Mouse (Mus musculus) stomach, postnatal 0 days (tissue): ENCODE data around the gene Aph1a. TPM values are rescaled to one million over a fixed set of nuclear protein-coding genes. Genes with fewer than 3 reads are reported as not detected.
"Not testable (repeated sequence)": the region's sequence is repeated elsewhere in the genome, so short reads cannot be mapped to it uniquely, and the experiment has no call there.

Experiments used
- ATAC-seq: fragments of 200-750 bp; cut with Nextera tagmentation; 2 replicates; pipeline ENCODE4 v1.8.0; 2017; ENCODE audit not compliant: low FRiP score, low TSS enrichment
- DNase-seq: peaks from one replicate; pipeline ENCODE4 v3.0.0-alpha.2; 2016; ENCODE audit warnings: low spot score
- H3K27ac ChIP-seq: fragments of 300-500 bp; sonication (generic); replicated peaks from 2 replicates; pipeline ENCODE4 v1.5.1; 2014; ENCODE audit warnings: mild to moderate bottlenecking, control low read depth
- H3K27me3 ChIP-seq: fragments of 300-500 bp; sonication (generic); 2 replicates; pipeline ENCODE4 v1.6.1; 2014; ENCODE audit warnings: low read length; ENCODE audit not compliant: control insufficient read depth, insufficient read depth
- H3K36me3 ChIP-seq: fragments of 300-500 bp; sonication (generic); 2 replicates; pipeline ENCODE4 v1.6.1; 2014; ENCODE audit warnings: low read length, mixed read lengths; ENCODE audit not compliant: control insufficient read depth, insufficient read depth
- H3K4me1 ChIP-seq: fragments of 300-500 bp; sonication (generic); replicated peaks from 2 replicates; pipeline ENCODE4 v1.6.1; 2014; ENCODE audit warnings: antibody characterized with exemption; ENCODE audit not compliant: control insufficient read depth, insufficient read depth
- H3K4me2 ChIP-seq: fragments of 300-500 bp; sonication (generic); replicated peaks from 2 replicates; pipeline ENCODE4 v1.6.1; 2014; ENCODE audit warnings: low read depth, mild to moderate bottlenecking, control low read depth, moderate library complexity
- H3K4me3 ChIP-seq: fragments of 300-500 bp; sonication (generic); 2 replicates; pipeline ENCODE4 v1.5.1; 2014; ENCODE audit warnings: low read depth, low read length, control low read depth
- H3K9ac ChIP-seq: fragments of 300-500 bp; sonication (generic); 2 replicates; pipeline ENCODE4 v1.6.1; 2014; ENCODE audit warnings: mild to moderate bottlenecking, low read length, control low read depth, mixed read lengths
- H3K9me3 ChIP-seq: fragments of 300-500 bp; sonication (generic); 2 replicates; pipeline ENCODE4 v1.6.1; 2016; ENCODE audit warnings: low read length; ENCODE audit not compliant: control insufficient read depth
- CTCF ChIP-seq: IDR thresholded peaks from 2 replicates; pipeline ENCODE4 v1.5.1; 2016; ENCODE audit warnings: antibody characterized with exemption, low read depth, mild to moderate bottlenecking, moderate library complexity
- EP300 ChIP-seq: optimal IDR thresholded peaks from 2 replicates; pipeline ENCODE3; 2016; ENCODE audit warnings: antibody characterized with exemption
- WGBS: fragments of 180-500 bp; shearing (Covaris S2); extraction: QIAGEN DNeasy Blood & Tissue Kit; methylation state at CpG from one replicate; pipeline ENCODE4 v1.1.7; 2014; 5-methylcytosine and 5-hydroxymethylcytosine counted together
- polyA plus RNA-seq: library from polyadenylated mRNA; unstranded; fragments of >200 nt; fragmentation: Nextera tagmentation; extraction: Ambion mirVana; gene quantifications from 2 replicates; pipeline ENCODE4 v1.2.1, GENCODE M21; 2015

The Aph1a gene
- 33.4 and 37.6 TPM in 2 replicates for polyA plus RNA-seq

- H3K9ac ChIP-seq = peak within 1 kb of the TSS; percentile 74
- whole genome bisulfite sequencing = under 1% methylated on average over 24 of the region's 43 CpGs
- not testable (repeated sequence) for H3K36me3 ChIP-seq, H3K4me1 ChIP-seq, H3K27me3 ChIP-seq, H3K9me3 ChIP-seq
- DNase-seq (peak; percentile 96), ATAC-seq (peak; percentile 98)
- peak within 1 kb of the TSS; percentile 77 for H3K4me2 ChIP-seq
- peak within 1 kb of the TSS; percentile 87 for H3K27ac ChIP-seq
- peak within 1 kb of the TSS; percentile 58 for H3K4me3 ChIP-seq
Observed at GRCm38 (mm10) chr3:95893606-95894316, at the start of gene Aph1a. Gene Aph1a, plus strand, starts transcription at chr3:95893969.

GRCm38 (mm10) chr3:95850611-95851010 lies 43.2 kb upstream of the Aph1a start:
- Histone ChIP-seq H3K9me3 (no peaks in the 10 kb centered on the region), H3K36me3 (peaks cover 22% of the 10 kb centered on the region), H3K27ac (no peak overlapping the region), H3K9ac (no peak overlapping the region), H3K4me1 (no peaks in the 10 kb centered on the region), H3K4me3 (no peak overlapping the region), H3K4me2 (no peak overlapping the region), H3K27me3 (no peaks in the 10 kb centered on the region)
- ATAC-seq = no peak
- no peak for DNase-seq
- WGBS = 83% methylated on average over 4 of the region's 4 CpGs
- TF ChIP-seq EP300 (no peak), CTCF (no peak)

- no peak for TF ChIP-seq CTCF
- TF ChIP-seq EP300 = no peak
- Histone ChIP-seq H3K36me3 (peaks cover 18% of the 10 kb centered on the region), H3K4me1 (no peaks in the 10 kb centered on the region)
Observed at GRCm38 (mm10) chr3:95851317-95851716, 42.5 kb upstream of the Aph1a start.

GRCm38 (mm10) chr3:95855502-95856089 lies 38.2 kb upstream of the Aph1a start, which contains the start of gene Prpf3:
Gene Prpf3, minus strand, starts transcription at chr3:95855885.
- H3K4me2 ChIP-seq = peak within 1 kb of the TSS; percentile 91
- ATAC-seq (peak; percentile 98), DNase-seq (peak; percentile 95)
- under 1% methylated on average over 50 of the region's 56 CpGs for WGBS
- peak within 1 kb of the TSS; percentile 92 for H3K9ac ChIP-seq
- H3K36me3 ChIP-seq = peaks cover 7% of the 10 kb centered on the region; the same call in 1 of the 2 replicates
- peak within 1 kb of the TSS; percentile 70 for H3K27ac ChIP-seq
- TF ChIP-seq EP300 (no peak), CTCF (peak; percentile 20; the same call in 1 of the 2 replicates)
- H3K9me3 ChIP-seq = no peaks in the 10 kb centered on the region
- peak within 1 kb of the TSS; percentile 87 for H3K4me3 ChIP-seq
- no peaks in the 10 kb centered on the region for H3K27me3 ChIP-seq
- H3K4me1 ChIP-seq = no peaks in the 10 kb centered on the region

More at GRCm38 (mm10) chr3:95851317-95851716, 42.5 kb upstream of the Aph1a start:
- no peak for DNase-seq
- Histone ChIP-seq H3K9ac (no peak overlapping the region), H3K4me2 (no peak overlapping the region), H3K9me3 (no peaks in the 10 kb centered on the region), H3K4me3 (no peak overlapping the region), H3K27ac (no peak overlapping the region), H3K27me3 (no peaks in the 10 kb centered on the region)
- ATAC-seq = no peak
- WGBS = 93% methylated on average over 8 of the region's 8 CpGs

GRCm38 (mm10) chr3:95856115-95856514 lies 37.7 kb upstream of the Aph1a start:
- Histone ChIP-seq H3K9me3 (no peaks in the 10 kb centered on the region), H3K4me3 (peak overlapping the region; percentile 87), H3K36me3 (peaks cover 7% of the 10 kb centered on the region; the same call in 1 of the 2 replicates), H3K4me2 (peak overlapping the region; percentile 91), H3K27ac (peak overlapping the region; percentile 70), H3K4me1 (no peaks in the 10 kb centered on the region), H3K9ac (peak overlapping the region; percentile 92), H3K27me3 (no peaks in the 10 kb centered on the region)
- TF ChIP-seq EP300 (no peak), CTCF (no peak)
- WGBS = 20% methylated on average over 7 of the region's 7 CpGs
- ATAC-seq = 0 out of 2 replicates have a peak, but pooled peaks have one; percentile 9
- DNase-seq = no peak

GRCm38 (mm10) chr3:95857050-95857449 lies 36.7 kb upstream of the Aph1a start:
- H3K4me3 ChIP-seq = not testable (repeated sequence)
- 83% methylated on average over 1 of the region's 1 CpGs for WGBS

GRCm38 (mm10) chr3:95858278-95858677 lies 35.5 kb upstream of the Aph1a start:
- H3K27ac ChIP-seq, DNase-seq, H3K27me3 ChIP-seq, H3K36me3 ChIP-seq, H3K4me2 ChIP-seq, H3K9me3 ChIP-seq, H3K4me1 ChIP-seq, H3K9ac ChIP-seq, ATAC-seq, H3K4me3 ChIP-seq: not testable (repeated sequence)
- 75% methylated on average over 3 of the region's 3 CpGs for WGBS

More at GRCm38 (mm10) chr3:95857050-95857449, 36.7 kb upstream of the Aph1a start:
- not testable (repeated sequence) for ATAC-seq, H3K36me3 ChIP-seq, H3K9ac ChIP-seq, H3K4me2 ChIP-seq, H3K27me3 ChIP-seq, H3K27ac ChIP-seq, H3K4me1 ChIP-seq, H3K9me3 ChIP-seq, DNase-seq
